Mouse (Mus musculus): Measurements from ENCODE around the gene Tbc1d12. TPM values are rescaled to one million over a fixed set of nuclear protein-coding genes. Genes with fewer than 3 reads are reported as not detected.
"Not testable (repeated sequence)": the region's sequence is repeated elsewhere in the genome, so short reads cannot be mapped to it uniquely, and the experiment has no call there.

Tbc1d12 gene
- polyA plus RNA-seq, 1 experiment from 2014 or later, result 0.90 TPM

GRCm38 (mm10) chr19:38820186-38820804, 16.1 kb upstream of the Tbc1d12 start:
- H3K4me3 ChIP-seq (ENCODE audit: low read depth, low read length), result peak overlapping the region; percentile 84

GRCm38 (mm10) chr19:38833224-38833623, 3.2 kb upstream of the Tbc1d12 start:
- Histone ChIP-seq H3K4me2 (ENCODE audit: low read depth, low read length) (no peak overlapping the region), H3K4me1 (ENCODE audit: control insufficient read depth, low read depth, low read length) (peaks cover 14% of the 10 kb centered on the region), H3K4me3 (ENCODE audit: low read depth, low read length) (no peak overlapping the region), H3K36me3 (ENCODE audit: control insufficient read depth, insufficient read depth) (no peaks in the 10 kb centered on the region), H3K27ac (ENCODE audit: low read length) (no peak overlapping the region), H3K27me3 (ENCODE audit: control insufficient read depth, insufficient read depth, low read depth, low read length) (no peaks in the 10 kb centered on the region), H3K9me3 (replicated peaks; ENCODE audit: control insufficient read depth, low read length) (no peaks in the 10 kb centered on the region), H3K9ac (ENCODE audit: low read depth, low read length) (no peak overlapping the region)
- 48% methylated on average over 1 of the region's 1 CpGs for WGBS (ENCODE audit: insufficient replicate concordance)
- ATAC-seq (ENCODE audit: low read depth), result no peak

More at GRCm38 (mm10) chr19:38820186-38820804, 16.1 kb upstream of the Tbc1d12 start:
- peaks cover 25% of the 10 kb centered on the region for H3K4me1 ChIP-seq (ENCODE audit: control insufficient read depth, low read depth, low read length)
- H3K9me3 ChIP-seq (replicated peaks; ENCODE audit: control insufficient read depth, low read length), result no peaks in the 10 kb centered on the region
- no peaks in the 10 kb centered on the region for H3K27me3 ChIP-seq (ENCODE audit: control insufficient read depth, insufficient read depth, low read depth, low read length)
- H3K9ac ChIP-seq (ENCODE audit: low read depth, low read length), result peak overlapping the region; percentile 30
- peak overlapping the region; percentile 97 for H3K4me2 ChIP-seq (ENCODE audit: low read depth, low read length)
- peak; percentile 91 for ATAC-seq (ENCODE audit: low read depth)
- no peaks in the 10 kb centered on the region for H3K36me3 ChIP-seq (ENCODE audit: control insufficient read depth, insufficient read depth)
- H3K27ac ChIP-seq (ENCODE audit: low read length), result peak overlapping the region; percentile 90
- WGBS (ENCODE audit: insufficient replicate concordance), result 28% methylated on average over 4 of the region's 4 CpGs

- no peaks in the 10 kb centered on the region for H3K27me3 ChIP-seq (ENCODE audit: control insufficient read depth, insufficient read depth, low read depth, low read length)
Measured at GRCm38 (mm10) chr19:38836084-38836437, 318 bp upstream of the Tbc1d12 start.

GRCm38 (mm10) chr19:38837171-38837641, 827 bp downstream of the Tbc1d12 start:
- no peaks in the 10 kb centered on the region for H3K36me3 ChIP-seq (ENCODE audit: control insufficient read depth, insufficient read depth)
- H3K27me3 ChIP-seq (ENCODE audit: control insufficient read depth, insufficient read depth, low read depth, low read length), result no peaks in the 10 kb centered on the region
- H3K9me3 ChIP-seq (replicated peaks; ENCODE audit: control insufficient read depth, low read length), result no peaks in the 10 kb centered on the region
- H3K9ac ChIP-seq (ENCODE audit: low read depth, low read length), result peak overlapping the region; percentile 93
- ATAC-seq (ENCODE audit: low read depth), result peak; percentile 41
- H3K4me2 ChIP-seq (ENCODE audit: low read depth, low read length), result peak overlapping the region; percentile 94
- H3K27ac ChIP-seq (ENCODE audit: low read length), result peak overlapping the region; percentile 94
- peaks cover 15% of the 10 kb centered on the region for H3K4me1 ChIP-seq (ENCODE audit: control insufficient read depth, low read depth, low read length)
- peak overlapping the region; percentile 94 for H3K4me3 ChIP-seq (ENCODE audit: low read depth, low read length)
- WGBS (ENCODE audit: insufficient replicate concordance), result 1% methylated on average over 49 of the region's 54 CpGs

More at GRCm38 (mm10) chr19:38836084-38836437, 318 bp upstream of the Tbc1d12 start:
- Histone ChIP-seq H3K4me3 (ENCODE audit: low read depth, low read length) (peak overlapping the region; percentile 94), H3K36me3 (ENCODE audit: control insufficient read depth, insufficient read depth) (no peaks in the 10 kb centered on the region), H3K4me2 (ENCODE audit: low read depth, low read length) (peak overlapping the region; percentile 94), H3K27ac (ENCODE audit: low read length) (peak overlapping the region; percentile 94), H3K9me3 (replicated peaks; ENCODE audit: control insufficient read depth, low read length) (no peaks in the 10 kb centered on the region), H3K9ac (ENCODE audit: low read depth, low read length) (peak overlapping the region; percentile 93), H3K4me1 (ENCODE audit: control insufficient read depth, low read depth, low read length) (peaks cover 15% of the 10 kb centered on the region)
- 20% methylated on average over 10 of the region's 10 CpGs for WGBS (ENCODE audit: insufficient replicate concordance)
- no peak for ATAC-seq (ENCODE audit: low read depth)

- 80% methylated on average over 5 of the region's 5 CpGs for WGBS (ENCODE audit: insufficient replicate concordance)
- Histone ChIP-seq H3K9ac (ENCODE audit: low read depth, low read length) (no peak overlapping the region), H3K27ac (ENCODE audit: low read length) (no peak overlapping the region), H3K4me1 (ENCODE audit: control insufficient read depth, low read depth, low read length) (no peaks in the 10 kb centered on the region), H3K27me3 (ENCODE audit: control insufficient read depth, insufficient read depth, low read depth, low read length) (no peaks in the 10 kb centered on the region), H3K9me3 (replicated peaks; ENCODE audit: control insufficient read depth, low read length) (no peaks in the 10 kb centered on the region), H3K36me3 (ENCODE audit: control insufficient read depth, insufficient read depth) (no peaks in the 10 kb centered on the region), H3K4me3 (ENCODE audit: low read depth, low read length) (no peak overlapping the region), H3K4me2 (ENCODE audit: low read depth, low read length) (no peak overlapping the region)
- ATAC-seq (ENCODE audit: low read depth), result no peak
Measured at GRCm38 (mm10) chr19:38844817-38845216, 8.4 kb downstream of the Tbc1d12 start.

- no peaks in the 10 kb centered on the region for H3K4me1 ChIP-seq (ENCODE audit: control insufficient read depth, low read depth, low read length)
- H3K27ac ChIP-seq (ENCODE audit: low read length), result no peak overlapping the region
- no peak for ATAC-seq (ENCODE audit: low read depth)
- no peak overlapping the region for H3K4me3 ChIP-seq (ENCODE audit: low read depth, low read length)
- H3K4me2 ChIP-seq (ENCODE audit: low read depth, low read length), result no peak overlapping the region
- no peak overlapping the region for H3K9ac ChIP-seq (ENCODE audit: low read depth, low read length)
- no peaks in the 10 kb centered on the region for H3K27me3 ChIP-seq (ENCODE audit: control insufficient read depth, insufficient read depth, low read depth, low read length)
- H3K36me3 ChIP-seq (ENCODE audit: control insufficient read depth, insufficient read depth), result no peaks in the 10 kb centered on the region
- WGBS (ENCODE audit: insufficient replicate concordance), result 73% methylated on average over 2 of the region's 2 CpGs
- no peaks in the 10 kb centered on the region for H3K9me3 ChIP-seq (replicated peaks; ENCODE audit: control insufficient read depth, low read length)
Measured at GRCm38 (mm10) chr19:38846373-38846772, 10.0 kb downstream of the Tbc1d12 start.

GRCm38 (mm10) chr19:38858224-38858623, 21.8 kb downstream of the Tbc1d12 start:
- no peaks in the 10 kb centered on the region for H3K9me3 ChIP-seq (replicated peaks; ENCODE audit: control insufficient read depth, low read length)
- H3K27ac ChIP-seq (ENCODE audit: low read length), result no peak overlapping the region
- no peaks in the 10 kb centered on the region for H3K36me3 ChIP-seq (ENCODE audit: control insufficient read depth, insufficient read depth)
- H3K9ac ChIP-seq (ENCODE audit: low read depth, low read length), result no peak overlapping the region
- no peaks in the 10 kb centered on the region for H3K27me3 ChIP-seq (ENCODE audit: control insufficient read depth, insufficient read depth, low read depth, low read length)
- no peak for ATAC-seq (ENCODE audit: low read depth)
- H3K4me3 ChIP-seq (ENCODE audit: low read depth, low read length), result no peak overlapping the region
- WGBS (ENCODE audit: insufficient replicate concordance), result 81% methylated on average over 3 of the region's 3 CpGs
- H3K4me2 ChIP-seq (ENCODE audit: low read depth, low read length), result no peak overlapping the region
- no peaks in the 10 kb centered on the region for H3K4me1 ChIP-seq (ENCODE audit: control insufficient read depth, low read depth, low read length)

GRCm38 (mm10) chr19:38862523-38862922, 26.1 kb downstream of the Tbc1d12 start:
- Histone ChIP-seq H3K27me3 (ENCODE audit: control insufficient read depth, insufficient read depth, low read depth, low read length) (no peaks in the 10 kb centered on the region), H3K36me3 (ENCODE audit: control insufficient read depth, insufficient read depth) (no peaks in the 10 kb centered on the region), H3K4me2 (ENCODE audit: low read depth, low read length) (no peak overlapping the region), H3K9ac (ENCODE audit: low read depth, low read length) (no peak overlapping the region), H3K9me3 (replicated peaks; ENCODE audit: control insufficient read depth, low read length) (no peaks in the 10 kb centered on the region), H3K27ac (ENCODE audit: low read length) (no peak overlapping the region), H3K4me1 (ENCODE audit: control insufficient read depth, low read depth, low read length) (no peaks in the 10 kb centered on the region), H3K4me3 (ENCODE audit: low read depth, low read length) (no peak overlapping the region)
- 78% methylated on average over 6 of the region's 6 CpGs for WGBS (ENCODE audit: insufficient replicate concordance)
- ATAC-seq (ENCODE audit: low read depth), result no peak

GRCm38 (mm10) chr19:38874825-38875224, 38.4 kb downstream of the Tbc1d12 start:
- not testable (repeated sequence) for H3K27ac ChIP-seq (ENCODE audit: low read length); ATAC-seq (ENCODE audit: low read depth); H3K9me3 ChIP-seq (replicated peaks; ENCODE audit: control insufficient read depth, low read length); H3K27me3 ChIP-seq (ENCODE audit: control insufficient read depth, insufficient read depth, low read depth, low read length); H3K4me2 ChIP-seq (ENCODE audit: low read depth, low read length); H3K4me1 ChIP-seq (ENCODE audit: control insufficient read depth, low read depth, low read length); H3K9ac ChIP-seq (ENCODE audit: low read depth, low read length); H3K4me3 ChIP-seq (ENCODE audit: low read depth, low read length); H3K36me3 ChIP-seq (ENCODE audit: control insufficient read depth, insufficient read depth)
- WGBS (ENCODE audit: insufficient replicate concordance), result 77% methylated on average over 2 of the region's 8 CpGs
